Mouse (Mus musculus) large intestine, adult 2 months (tissue): ENCODE measurements around the gene Ajm1. TPM values are rescaled to one million over a fixed set of nuclear protein-coding genes. Genes with fewer than 3 reads are reported as not detected.

Experiments used
- DNase-seq: peaks from one replicate; pipeline ENCODE4 v3.0.0-alpha.2; 2012; ENCODE audit warnings: low read depth, low spot score
- WGBS: fragments of 180-500 bp; shearing (Covaris S2); methylation state at CpG from one replicate; pipeline ENCODE4 v1.1.7; 2018; 5-methylcytosine and 5-hydroxymethylcytosine counted together
- polyA plus RNA-seq: library from polyadenylated mRNA; depleted of rRNA; stranded (reverse); fragments of >200 nt; gene quantifications from 2 replicates; pipeline ENCODE4 v1.2.3, GENCODE M21; 2012; rRNA removed

The Ajm1 gene
- polyA plus RNA-seq, 1 experiment: 0.43 TPM

DNA sequence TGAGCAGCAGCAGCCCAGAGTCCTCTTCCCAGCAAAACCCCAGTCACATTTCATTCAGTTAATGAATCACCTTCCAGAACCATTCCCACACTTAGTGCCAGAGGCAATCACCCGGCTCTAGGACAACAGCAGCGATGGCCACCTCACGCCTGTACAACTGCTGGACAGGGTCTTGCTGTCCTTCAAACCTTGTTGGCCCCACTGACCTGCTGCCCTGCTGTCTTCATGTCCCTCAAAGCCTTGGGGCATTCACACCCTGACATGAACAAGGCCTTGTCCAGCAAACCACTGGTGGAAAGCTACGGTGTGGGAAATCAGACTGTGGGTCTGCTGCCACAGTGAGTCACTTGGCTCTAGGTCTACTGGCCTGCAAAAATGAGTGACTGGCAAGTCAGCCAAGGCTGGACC is 41.0 kb downstream of the Ajm1 start:
- DNase-seq: no peak
- 86% methylated on average over 4 of the region's 4 CpGs for WGBS

DNA sequence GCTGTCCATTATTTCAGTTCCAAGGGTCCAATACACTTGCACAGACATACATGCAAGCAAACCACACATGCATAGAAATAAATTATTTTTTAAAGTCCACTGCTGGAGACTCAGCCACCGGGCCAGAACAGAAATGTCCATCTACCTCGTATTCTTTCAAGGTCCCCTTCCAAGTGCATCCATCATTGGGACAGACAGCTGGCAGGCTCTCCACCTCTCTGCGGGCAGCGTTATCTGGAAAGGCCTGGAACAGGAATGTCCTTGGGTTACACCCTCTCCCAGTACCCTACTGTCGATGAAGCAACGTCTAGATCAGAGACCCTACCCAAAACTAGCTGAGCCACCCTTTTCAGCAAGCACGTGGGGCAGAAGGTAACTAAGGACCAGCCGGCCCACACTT is 45.0 kb downstream of the Ajm1 start:
- no peak for DNase-seq
- WGBS: 89% methylated on average over 8 of the region's 8 CpGs

- WGBS: 80% methylated on average over 2 of the region's 2 CpGs
- DNase-seq: no peak
Observed at GRCm38 (mm10) chr2:25534866-25535182, 46.7 kb downstream of the Ajm1 start.

GRCm38 (mm10) chr2:25534178-25534865 is 47.2 kb downstream of the Ajm1 start:
- WGBS: 37% methylated on average over 3 of the region's 3 CpGs
- no peak for DNase-seq

GRCm38 (mm10) chr2:25533707-25534106 is 47.9 kb downstream of the Ajm1 start:
- 60% methylated on average over 2 of the region's 2 CpGs for WGBS
- DNase-seq: no peak

GRCm38 (mm10) chr2:25526510-25527302 is 54.9 kb downstream of the Ajm1 start:
- DNase-seq: no peak
- 82% methylated on average over 9 of the region's 9 CpGs for WGBS

Other genes starting within 250 kb of the Ajm1 start
- gene Man1b1, start 249.4 kb downstream of the Ajm1 start, polyA plus RNA-seq: 27.5 and 31.2 TPM in 2 replicates
- gene Dpp7, start 225.4 kb downstream of the Ajm1 start, polyA plus RNA-seq: 24.2 and 28.6 TPM in 2 replicates
- 61.6 and 68.8 TPM in 2 replicates for gene Uap1l1, start 216.1 kb downstream of the Ajm1 start, polyA plus RNA-seq
- 26.0 and 26.7 TPM in 2 replicates for gene Sapcd2, start 209.4 kb downstream of the Ajm1 start, polyA plus RNA-seq
- 36.7 and 40.4 TPM in 2 replicates for gene Entpd2, start 185.9 kb downstream of the Ajm1 start, polyA plus RNA-seq
- 91.9 and 126 TPM in 2 replicates for gene Npdc1, start 182.4 kb downstream of the Ajm1 start, polyA plus RNA-seq
- gene Fut7, start 158.5 kb downstream of the Ajm1 start, polyA plus RNA-seq: 0.52 and 0.88 TPM in 2 replicates
- 7.5 and 12.4 TPM in 2 replicates for gene Abca2, start 153.1 kb downstream of the Ajm1 start, polyA plus RNA-seq
- 1.3 and 1.4 TPM in 2 replicates for gene Clic3, start 124.9 kb downstream of the Ajm1 start, polyA plus RNA-seq
- gene Paxx, start 120.7 kb downstream of the Ajm1 start, polyA plus RNA-seq: 45.6 and 48.9 TPM in 2 replicates
- gene Ptgds, start 111.7 kb downstream of the Ajm1 start, polyA plus RNA-seq: 0.53 and 1.0 TPM in 2 replicates
- gene Lcn12, start 87.8 kb downstream of the Ajm1 start, polyA plus RNA-seq: not detected in 2 replicates
- 26.7 and 31.7 TPM in 2 replicates for gene Fbxw5, start 81.0 kb downstream of the Ajm1 start, polyA plus RNA-seq
- 2.1 and 2.9 TPM in 2 replicates for gene C8g, start 80.0 kb downstream of the Ajm1 start, polyA plus RNA-seq
- 19.6 and 20.8 TPM in 2 replicates for gene Traf2, start 34.8 kb downstream of the Ajm1 start, polyA plus RNA-seq
- 200 and 273 TPM in 2 replicates for gene Edf1, start 23.9 kb downstream of the Ajm1 start, polyA plus RNA-seq
- 0.97 and 8.1 TPM in 2 replicates for gene Mamdc4, start 6.9 kb downstream of the Ajm1 start, polyA plus RNA-seq
- 37.3 and 44.6 TPM in 2 replicates for gene Phpt1, start 6.5 kb downstream of the Ajm1 start, polyA plus RNA-seq
- gene Rabl6, start 26.8 kb upstream of the Ajm1 start, polyA plus RNA-seq: 35.8 and 52.6 TPM in 2 replicates
- not detected in 2 replicates for gene Ccdc183, start 35.9 kb upstream of the Ajm1 start, polyA plus RNA-seq
- 17.2 and 19.4 TPM in 2 replicates for gene Tmem141, start 40.2 kb upstream of the Ajm1 start, polyA plus RNA-seq
- gene Fcna, start 46.3 kb upstream of the Ajm1 start, polyA plus RNA-seq: 1.9 TPM in 2 replicates
- 1.4 TPM in 1 of 2 replicates, not detected in the other for gene Lcn8, start 71.4 kb upstream of the Ajm1 start, polyA plus RNA-seq
- gene Lcn5, start 76.2 kb upstream of the Ajm1 start, polyA plus RNA-seq: 0.74 TPM in 1 of 2 replicates, not detected in the other
- gene Lcn6, start 95.0 kb upstream of the Ajm1 start, polyA plus RNA-seq: not detected in 2 replicates
- gene Lcn10, start 101.0 kb upstream of the Ajm1 start, polyA plus RNA-seq: 0.37 TPM in 1 of 2 replicates, not detected in the other
- not detected in 2 replicates for gene Obp2a, start 118.3 kb upstream of the Ajm1 start, polyA plus RNA-seq
- 15.6 and 16.1 TPM in 2 replicates for gene Bmyc, start 125.0 kb upstream of the Ajm1 start, polyA plus RNA-seq
- gene Obp2b, start 155.3 kb upstream of the Ajm1 start, polyA plus RNA-seq: not detected in 2 replicates
- gene Lcn3, start 183.8 kb upstream of the Ajm1 start, polyA plus RNA-seq: not detected in 2 replicates
- not detected in 2 replicates for gene Lcn11, start 195.3 kb upstream of the Ajm1 start, polyA plus RNA-seq
- not detected in 2 replicates for gene Gm13539, start 200.5 kb upstream of the Ajm1 start, polyA plus RNA-seq
- gene Glt6d1, start 234.1 kb upstream of the Ajm1 start, polyA plus RNA-seq: not detected in 2 replicates
- gene Lcn9, start 241.4 kb upstream of the Ajm1 start, polyA plus RNA-seq: 0.10 and 0.29 TPM in 2 replicates